Mouse (Mus musculus) embryonic facial prominence, embryonic 13.5 days (tissue): Measurements from ENCODE around the gene Slc6a3. TPM values are rescaled to one million over a fixed set of nuclear protein-coding genes. Genes with fewer than 3 reads are reported as not detected.

ENCODE experiments used
- ATAC-seq: fragments of 200-750 bp; cut with Nextera tagmentation; 2 replicates; pipeline ENCODE4 v1.8.0; 2017; ENCODE audit warnings: low read depth; ENCODE audit not compliant: insufficient number of reproducible peaks, insufficient read depth, low FRiP score, low TSS enrichment
- H3K27ac ChIP-seq: fragments of 300-500 bp; sonication (generic); 2 replicates; pipeline ENCODE4 v1.5.1; 2015; ENCODE audit warnings: moderate library complexity, mild to moderate bottlenecking, inconsistent platforms
- H3K27me3 ChIP-seq: fragments of 300-500 bp; sonication (generic); 2 replicates; pipeline ENCODE4 v1.6.1; 2015; ENCODE audit warnings: mild to moderate bottlenecking, inconsistent platforms
- H3K36me3 ChIP-seq: fragments of 300-500 bp; sonication (generic); 2 replicates; pipeline ENCODE4 v1.6.1; 2015; ENCODE audit warnings: mild to moderate bottlenecking, inconsistent platforms
- H3K4me1 ChIP-seq: fragments of 300-500 bp; sonication (generic); 2 replicates; pipeline ENCODE4 v1.6.1; 2015; ENCODE audit warnings: inconsistent platforms
- H3K4me2 ChIP-seq: fragments of 300-500 bp; sonication (generic); 2 replicates; pipeline ENCODE4 v1.6.1; 2015; ENCODE audit warnings: moderate library complexity, mild to moderate bottlenecking, inconsistent platforms
- H3K4me3 ChIP-seq: fragments of 300-500 bp; sonication (generic); 2 replicates; pipeline ENCODE4 v1.5.1; 2015; ENCODE audit warnings: mild to moderate bottlenecking, inconsistent platforms
- H3K9ac ChIP-seq: fragments of 300-500 bp; sonication (generic); 2 replicates; pipeline ENCODE4 v1.6.1; 2015; ENCODE audit warnings: mild to moderate bottlenecking, inconsistent platforms
- H3K9me3 ChIP-seq: fragments of 300-500 bp; sonication (generic); 2 replicates; pipeline ENCODE4 v1.6.1; 2016; ENCODE audit warnings: inconsistent platforms
- WGBS: fragments of 180-500 bp; shearing (Covaris S2); methylation state at CpG from one replicate; pipeline ENCODE4 v1.1.7; 2015; ENCODE audit warnings: mixed read lengths; 5-methylcytosine and 5-hydroxymethylcytosine counted together
- polyA plus RNA-seq: library from polyadenylated mRNA; unstranded; fragments of >200 nt; fragmentation: Nextera tagmentation; extraction: Ambion mirVana; gene quantifications from 2 replicates; pipeline ENCODE4 v1.2.1, GENCODE M21; 2015

Gene Slc6a3
- polyA plus RNA-seq, 1 experiment from 2014 or later = 0.13 TPM

DNA sequence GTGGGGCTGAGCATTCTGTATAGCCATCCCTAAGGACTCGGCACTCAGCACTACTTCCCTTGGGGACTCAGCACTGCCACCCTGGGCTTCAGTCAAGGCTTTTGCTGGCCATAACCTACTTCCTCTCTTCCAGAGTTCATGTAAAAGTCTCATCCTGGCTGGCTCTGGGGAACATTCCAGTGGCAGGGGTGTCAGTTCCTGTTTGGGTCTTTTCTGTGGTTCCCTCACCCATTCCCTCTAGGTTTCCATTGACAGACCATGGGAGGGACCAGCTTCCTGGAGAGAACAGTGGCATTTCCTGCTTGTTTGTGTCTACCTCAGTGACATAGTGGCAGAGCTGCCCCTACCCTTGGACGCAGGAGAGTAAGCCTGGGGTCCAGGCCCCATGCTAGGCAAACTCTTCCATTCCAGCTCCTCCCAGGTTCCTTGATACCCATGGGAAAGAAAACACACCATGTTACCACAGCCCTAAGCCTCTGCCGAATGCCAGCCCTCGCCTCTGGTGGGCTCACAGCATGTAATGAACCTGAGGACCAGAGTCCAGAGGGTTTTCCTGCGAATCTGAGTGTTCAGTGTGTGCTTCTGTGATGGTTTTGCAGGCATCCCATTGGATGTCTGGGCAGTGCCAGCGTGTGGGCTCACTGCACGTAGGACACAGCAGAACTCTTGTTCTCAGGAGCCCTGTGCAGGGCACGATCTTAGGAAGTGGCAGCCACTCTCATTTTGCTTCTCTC, 27.6 kb upstream of the Slc6a3 start:
- no peaks in the 10 kb centered on the region for H3K9me3 ChIP-seq
- H3K4me2 ChIP-seq = no peak overlapping the region
- 82% methylated on average over 8 of the region's 8 CpGs for WGBS
- H3K27ac ChIP-seq = no peak overlapping the region
- no peak overlapping the region for H3K4me3 ChIP-seq
- no peaks in the 10 kb centered on the region for H3K27me3 ChIP-seq
- no peak for ATAC-seq
- H3K9ac ChIP-seq = no peak overlapping the region
- H3K36me3 ChIP-seq = peaks cover 74% of the 10 kb centered on the region
- no peaks in the 10 kb centered on the region for H3K4me1 ChIP-seq

DNA sequence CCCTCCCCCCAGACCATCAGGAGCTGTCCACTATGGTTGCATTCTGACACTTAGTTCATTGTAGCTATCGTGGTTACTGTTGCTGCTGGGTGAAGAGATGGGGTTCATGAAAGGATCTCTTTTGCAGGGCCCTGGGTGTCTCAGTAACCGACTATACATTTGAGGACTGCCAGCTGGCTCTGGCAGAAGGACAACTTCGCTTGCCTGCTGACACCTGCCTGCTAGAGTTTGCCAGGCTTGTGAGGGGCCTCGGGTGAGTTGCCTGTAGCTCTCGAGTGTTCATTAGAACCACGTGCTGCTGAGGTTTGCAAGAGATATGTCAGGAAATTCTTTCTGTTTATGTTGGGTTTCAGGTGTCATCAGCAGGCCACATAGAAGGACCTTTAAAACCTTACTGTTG, 26.7 kb upstream of the Slc6a3 start:
- 65% methylated on average over 6 of the region's 6 CpGs for WGBS
- H3K27me3 ChIP-seq = no peaks in the 10 kb centered on the region
- no peak overlapping the region for H3K9ac ChIP-seq
- no peak for ATAC-seq
- H3K36me3 ChIP-seq = peaks cover 80% of the 10 kb centered on the region
- H3K27ac ChIP-seq = no peak overlapping the region
- no peak overlapping the region for H3K4me2 ChIP-seq
- no peaks in the 10 kb centered on the region for H3K9me3 ChIP-seq
- H3K4me3 ChIP-seq = no peak overlapping the region
- no peaks in the 10 kb centered on the region for H3K4me1 ChIP-seq

DNA sequence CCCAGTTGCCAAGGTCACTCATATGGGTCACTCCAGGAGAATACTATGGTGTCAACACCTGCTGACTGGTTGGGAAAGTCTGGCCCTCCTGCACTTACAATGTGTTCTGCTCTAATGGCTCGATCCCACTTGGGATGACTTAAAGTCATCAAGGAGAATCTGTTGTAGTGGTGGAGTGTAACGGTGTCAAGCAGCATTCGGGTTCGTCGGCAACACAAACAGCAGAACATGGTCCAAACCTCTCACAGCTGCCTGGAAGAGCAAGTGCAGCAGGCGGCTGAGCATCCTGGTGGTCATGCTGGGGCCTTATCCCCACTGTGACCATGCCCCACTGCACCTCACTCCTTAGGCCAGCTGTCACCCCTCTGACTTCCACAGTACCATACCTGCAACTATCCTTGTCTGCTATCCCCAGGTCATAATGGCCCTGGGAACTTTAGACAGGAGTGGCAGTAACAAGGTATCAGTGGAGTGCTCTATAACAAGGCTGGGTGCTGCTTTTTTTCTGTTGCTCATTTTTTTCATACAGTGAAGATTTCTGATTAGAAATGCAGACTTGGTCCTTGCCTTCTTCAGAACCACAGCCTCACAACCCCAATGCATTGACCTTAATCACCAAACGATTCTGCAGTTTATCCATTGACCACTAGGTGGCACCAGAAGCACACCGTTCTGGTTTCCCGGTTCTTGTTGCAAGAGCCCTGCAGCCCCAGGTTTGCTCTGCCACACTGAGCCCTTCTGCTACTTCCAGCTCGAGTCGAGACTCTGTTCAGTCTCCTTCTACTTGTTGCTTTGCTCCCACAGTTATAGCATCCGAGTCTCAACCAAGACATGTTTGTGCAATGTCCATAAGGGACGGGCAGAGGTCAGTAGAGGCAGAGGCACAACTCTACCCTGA, 23.5 kb upstream of the Slc6a3 start:
- Histone ChIP-seq H3K4me2 (no peak overlapping the region), H3K27ac (no peak overlapping the region), H3K36me3 (peaks cover 85% of the 10 kb centered on the region), H3K27me3 (no peaks in the 10 kb centered on the region), H3K9ac (no peak overlapping the region), H3K9me3 (no peaks in the 10 kb centered on the region), H3K4me3 (no peak overlapping the region), H3K4me1 (no peaks in the 10 kb centered on the region)
- 58% methylated on average over 13 of the region's 13 CpGs for WGBS
- ATAC-seq = no peak

DNA sequence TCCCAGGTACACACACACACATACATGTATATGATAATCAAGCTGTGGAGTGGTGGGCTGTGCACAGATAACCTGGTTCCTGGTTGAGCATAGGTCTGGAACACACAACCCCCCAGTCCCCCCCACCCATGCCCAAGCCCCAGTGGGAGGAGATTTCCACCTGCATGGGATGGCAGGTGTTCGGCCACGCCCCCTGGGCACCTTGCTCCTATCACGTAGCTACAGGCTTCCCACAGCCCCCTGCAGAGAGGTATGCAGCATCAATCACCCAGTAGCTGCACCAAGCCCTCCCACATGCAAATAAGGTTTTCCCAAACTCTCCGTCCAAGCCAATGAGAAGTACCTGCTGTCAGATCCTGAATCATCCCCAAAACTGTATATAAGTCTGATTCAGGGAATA, 19.7 kb upstream of the Slc6a3 start:
- Histone ChIP-seq H3K4me3 (no peak overlapping the region), H3K9ac (no peak overlapping the region), H3K36me3 (peaks cover 52% of the 10 kb centered on the region), H3K27me3 (no peaks in the 10 kb centered on the region), H3K4me1 (no peaks in the 10 kb centered on the region), H3K27ac (no peak overlapping the region), H3K4me2 (no peak overlapping the region), H3K9me3 (no peaks in the 10 kb centered on the region)
- ATAC-seq = no peak
- 72% methylated on average over 4 of the region's 4 CpGs for WGBS

DNA sequence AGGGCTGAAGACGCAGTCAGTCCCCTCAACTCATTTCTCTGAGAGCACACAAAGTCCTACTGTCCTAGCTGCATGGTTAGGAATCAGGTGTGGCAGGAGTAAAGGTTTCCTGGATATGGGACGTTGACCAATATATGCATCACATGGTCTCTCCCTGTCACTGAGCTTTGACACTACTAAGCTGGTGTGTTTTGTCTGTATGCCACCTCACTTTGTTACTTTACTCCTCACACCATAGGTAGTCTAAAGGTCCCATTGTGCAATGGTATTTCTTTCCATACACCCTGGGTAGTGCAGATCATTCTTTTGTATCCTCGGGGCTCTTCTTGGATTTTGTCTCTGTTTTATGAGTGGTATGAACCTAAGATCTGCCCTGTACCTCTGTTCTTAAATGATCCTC, 2.8 kb upstream of the Slc6a3 start:
- Histone ChIP-seq H3K9me3 (no peaks in the 10 kb centered on the region), H3K27ac (no peak overlapping the region), H3K9ac (no peak overlapping the region), H3K4me3 (no peak overlapping the region), H3K27me3 (peaks cover 50% of the 10 kb centered on the region), H3K36me3 (no peaks in the 10 kb centered on the region), H3K4me2 (no peak overlapping the region), H3K4me1 (peaks cover 11% of the 10 kb centered on the region)
- 80% methylated on average over 3 of the region's 3 CpGs for WGBS
- ATAC-seq = no peak

DNA sequence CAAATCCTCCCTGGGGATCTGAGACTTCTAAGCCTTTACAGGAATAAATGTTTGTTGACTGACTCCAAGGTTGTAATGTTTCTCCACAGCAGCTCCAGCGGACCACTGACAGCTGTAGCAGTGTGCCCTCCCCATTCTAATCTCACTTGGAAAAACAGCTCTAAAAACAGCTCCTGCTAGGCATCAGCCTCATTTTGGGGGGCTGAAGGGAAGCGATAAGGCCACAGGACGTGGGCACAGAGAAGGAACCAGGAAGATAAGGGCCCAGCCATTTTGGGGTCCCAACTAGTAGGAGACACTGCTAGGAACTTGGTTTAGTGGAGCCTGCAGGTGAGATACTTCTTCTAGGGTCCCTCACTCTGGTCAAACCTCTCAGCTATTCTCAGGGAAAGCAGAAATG, 1.3 kb upstream of the Slc6a3 start:
- H3K36me3 ChIP-seq = no peaks in the 10 kb centered on the region
- no peaks in the 10 kb centered on the region for H3K9me3 ChIP-seq
- H3K4me1 ChIP-seq = peaks cover 11% of the 10 kb centered on the region
- no peak overlapping the region for H3K27ac ChIP-seq
- H3K4me2 ChIP-seq = no peak overlapping the region
- no peak overlapping the region for H3K9ac ChIP-seq
- H3K27me3 ChIP-seq = peaks cover 55% of the 10 kb centered on the region
- no peak for ATAC-seq
- 65% methylated on average over 3 of the region's 3 CpGs for WGBS
- no peak overlapping the region for H3K4me3 ChIP-seq

DNA sequence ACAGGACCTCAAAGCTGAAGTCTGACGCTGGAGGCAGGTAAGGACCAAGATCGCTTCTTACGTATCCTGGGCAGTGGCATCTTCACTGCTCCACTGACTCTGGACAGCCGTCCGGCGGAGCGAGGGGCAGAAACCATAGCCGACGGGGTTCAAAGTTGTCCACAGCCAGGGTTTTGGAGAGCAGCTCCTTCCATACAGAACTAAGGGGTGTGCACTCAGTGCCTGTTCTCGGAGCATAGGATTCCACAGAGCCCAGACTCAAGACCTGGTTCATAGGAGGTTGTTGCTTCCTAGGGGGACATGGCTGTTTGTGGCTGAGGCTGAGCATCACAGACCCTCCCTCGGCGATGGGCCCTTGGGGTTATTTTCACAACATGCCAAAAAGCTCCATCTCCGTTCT, 277 bp downstream of the Slc6a3 start:
- no peak overlapping the region for H3K27ac ChIP-seq
- H3K9me3 ChIP-seq = no peaks in the 10 kb centered on the region
- H3K27me3 ChIP-seq = peaks cover 55% of the 10 kb centered on the region
- no peaks in the 10 kb centered on the region for H3K36me3 ChIP-seq
- peak overlapping the region; percentile 43 for H3K4me3 ChIP-seq
- ATAC-seq = no peak
- H3K9ac ChIP-seq = peak overlapping the region; percentile 53
- H3K4me1 ChIP-seq = peaks cover 11% of the 10 kb centered on the region
- H3K4me2 ChIP-seq = peak overlapping the region; percentile 73
- 17% methylated on average over 13 of the region's 13 CpGs for WGBS

DNA sequence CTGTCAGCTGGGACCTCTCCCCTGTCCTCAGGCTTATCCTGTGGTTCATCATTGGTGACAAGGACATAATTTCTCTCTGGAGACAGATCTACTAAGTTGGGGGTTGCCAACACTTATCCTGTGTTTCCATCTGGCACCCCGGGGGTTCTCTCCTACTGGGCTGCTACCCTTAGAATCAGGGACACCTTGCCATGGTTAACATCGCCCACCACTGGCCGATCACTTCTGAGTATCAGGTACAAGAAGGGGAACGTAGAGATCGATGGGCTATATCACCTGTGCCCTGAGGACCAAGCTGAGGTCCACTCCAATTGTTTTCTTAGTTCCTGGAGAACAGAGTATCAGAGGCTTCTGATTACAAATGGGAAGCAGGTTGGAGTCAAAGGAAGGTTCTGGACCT, 27.7 kb downstream of the Slc6a3 start:
- no peaks in the 10 kb centered on the region for H3K9me3 ChIP-seq
- no peak overlapping the region for H3K4me2 ChIP-seq
- no peaks in the 10 kb centered on the region for H3K4me1 ChIP-seq
- no peaks in the 10 kb centered on the region for H3K27me3 ChIP-seq
- no peaks in the 10 kb centered on the region for H3K36me3 ChIP-seq
- 88% methylated on average over 5 of the region's 5 CpGs for WGBS
- ATAC-seq = no peak
- no peak overlapping the region for H3K9ac ChIP-seq
- H3K27ac ChIP-seq = no peak overlapping the region
- H3K4me3 ChIP-seq = no peak overlapping the region

DNA sequence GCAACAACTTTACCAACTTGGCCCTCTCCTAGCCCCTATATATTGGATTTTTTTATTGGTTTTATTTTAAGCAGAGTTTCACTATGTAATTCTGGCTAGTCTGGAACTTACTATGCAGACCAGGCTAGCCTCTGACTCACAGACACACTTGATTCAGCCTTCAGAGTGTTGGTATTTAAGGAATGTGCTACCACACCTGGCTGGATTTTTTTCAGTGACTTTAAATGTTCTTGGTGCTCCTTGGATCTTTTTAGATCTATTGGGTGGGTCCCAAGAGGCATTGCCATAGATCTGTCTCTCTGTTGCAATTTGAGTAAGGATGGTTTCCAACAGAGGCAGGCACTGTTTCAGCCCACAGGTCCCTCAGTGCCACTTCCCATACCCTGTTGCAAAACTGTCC, 38.5 kb downstream of the Slc6a3 start:
- ATAC-seq = no peak
- Histone ChIP-seq H3K36me3 (no peaks in the 10 kb centered on the region), H3K9ac (no peak overlapping the region), H3K4me2 (no peak overlapping the region), H3K4me3 (no peak overlapping the region), H3K27ac (no peak overlapping the region), H3K9me3 (no peaks in the 10 kb centered on the region), H3K27me3 (no peaks in the 10 kb centered on the region), H3K4me1 (no peaks in the 10 kb centered on the region)

DNA sequence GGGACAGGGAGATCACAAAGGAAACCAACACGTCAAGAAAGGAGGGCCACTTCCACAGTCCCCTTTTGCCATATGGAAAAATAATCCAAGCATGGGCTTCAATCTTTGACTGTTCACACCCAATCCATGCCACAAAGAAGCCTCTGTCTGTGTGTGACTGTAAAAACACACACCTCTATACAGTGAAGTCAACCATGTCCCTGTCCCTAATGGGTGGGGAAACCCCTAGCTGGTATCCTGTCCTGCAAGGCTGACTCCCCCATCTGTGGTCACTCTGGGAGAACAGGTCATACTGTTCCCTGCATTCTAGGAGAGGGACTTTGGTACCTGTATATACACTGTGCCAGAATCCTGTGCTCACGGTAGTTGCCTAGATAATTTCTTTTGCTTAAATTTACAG, 40.7 kb downstream of the Slc6a3 start:
- WGBS = 74% methylated on average over 2 of the region's 2 CpGs
- ATAC-seq = no peak
- no peaks in the 10 kb centered on the region for H3K36me3 ChIP-seq
- H3K9ac ChIP-seq = no peak overlapping the region
- H3K27me3 ChIP-seq = no peaks in the 10 kb centered on the region
- no peak overlapping the region for H3K27ac ChIP-seq
- no peaks in the 10 kb centered on the region for H3K4me1 ChIP-seq
- no peaks in the 10 kb centered on the region for H3K9me3 ChIP-seq
- H3K4me2 ChIP-seq = no peak overlapping the region
- H3K4me3 ChIP-seq = no peak overlapping the region

DNA sequence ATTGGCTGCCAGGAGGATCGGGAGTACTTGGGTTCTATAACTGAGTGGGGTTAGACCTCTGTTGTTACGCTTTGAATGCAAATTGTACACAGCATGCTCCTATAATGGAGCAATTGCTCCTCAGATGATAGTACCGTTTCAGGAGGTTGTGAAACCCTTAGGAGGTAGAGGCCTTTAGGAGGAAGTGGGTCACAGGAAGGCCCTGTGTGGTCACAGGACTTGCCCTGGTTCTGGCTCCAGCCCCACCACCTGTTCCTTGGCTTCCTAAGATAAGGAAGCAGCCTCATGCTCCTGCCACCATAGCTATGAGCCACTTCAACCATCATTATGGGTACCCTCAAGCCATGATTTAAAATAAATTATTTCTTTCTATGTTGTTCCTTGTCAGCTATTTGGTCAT, 54.9 kb downstream of the Slc6a3 start:
- Histone ChIP-seq H3K4me2 (no peak overlapping the region), H3K4me1 (no peaks in the 10 kb centered on the region), H3K36me3 (no peaks in the 10 kb centered on the region), H3K27me3 (no peaks in the 10 kb centered on the region), H3K27ac (no peak overlapping the region), H3K9ac (no peak overlapping the region), H3K4me3 (no peak overlapping the region), H3K9me3 (no peaks in the 10 kb centered on the region)
- no peak for ATAC-seq
- 76% methylated on average over 3 of the region's 3 CpGs for WGBS

DNA sequence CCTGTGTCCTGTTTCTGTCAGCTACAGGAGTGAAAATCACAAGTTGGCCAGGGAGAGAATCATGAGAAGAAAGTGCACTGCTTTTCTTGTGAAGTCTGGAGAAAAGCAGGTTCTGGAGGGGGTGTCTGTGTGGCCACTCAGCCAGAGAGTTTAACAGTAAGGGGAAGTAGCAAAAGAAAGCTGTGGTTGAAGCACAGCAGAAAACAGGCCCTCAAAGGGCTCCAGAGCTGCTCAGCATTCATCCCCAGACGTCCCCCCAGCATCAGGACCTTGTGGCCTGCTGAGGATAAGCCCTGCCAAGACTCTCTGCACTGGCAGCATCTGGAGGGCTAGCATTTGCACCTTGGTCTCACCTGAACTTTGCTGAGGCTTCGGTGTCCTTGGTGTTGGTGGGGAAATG, 56.0 kb downstream of the Slc6a3 start:
- Histone ChIP-seq H3K4me2 (no peak overlapping the region), H3K27ac (no peak overlapping the region), H3K4me1 (no peaks in the 10 kb centered on the region), H3K9ac (no peak overlapping the region), H3K9me3 (no peaks in the 10 kb centered on the region), H3K36me3 (no peaks in the 10 kb centered on the region), H3K4me3 (no peak overlapping the region), H3K27me3 (peaks cover 6% of the 10 kb centered on the region)
- no peak for ATAC-seq
- 48% methylated on average over 2 of the region's 2 CpGs for WGBS
